Mouse (Mus musculus): ENCODE measurements around the gene Olfr504.
"Not testable (repeated sequence)": the region's sequence is repeated elsewhere in the genome, so short reads cannot be mapped to it uniquely, and the experiment has no call there.

The Olfr504 gene

DNA sequence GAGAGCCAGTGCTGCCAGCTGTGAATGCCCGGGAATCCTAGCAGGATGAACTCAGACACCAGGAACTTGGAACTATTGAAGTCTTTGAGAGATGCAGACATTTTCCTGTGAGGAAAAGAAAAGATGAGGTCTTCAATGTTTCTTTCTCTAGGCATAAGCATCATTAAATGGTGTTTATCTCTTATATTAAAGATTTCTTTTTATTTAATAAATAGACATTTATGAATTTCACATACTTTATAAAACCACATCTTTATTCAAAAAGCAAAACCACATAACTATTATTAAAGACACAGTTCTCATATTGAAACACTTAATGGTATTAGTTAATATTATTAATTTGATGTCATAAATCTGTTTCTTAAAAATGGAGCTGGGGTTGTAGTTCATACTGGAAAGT is at the start of gene Olfr504:
Olfr504 (minus strand) TSS at position 101 of the 400 bp plus-strand sequence.
- DNase-seq = no peak

DNA sequence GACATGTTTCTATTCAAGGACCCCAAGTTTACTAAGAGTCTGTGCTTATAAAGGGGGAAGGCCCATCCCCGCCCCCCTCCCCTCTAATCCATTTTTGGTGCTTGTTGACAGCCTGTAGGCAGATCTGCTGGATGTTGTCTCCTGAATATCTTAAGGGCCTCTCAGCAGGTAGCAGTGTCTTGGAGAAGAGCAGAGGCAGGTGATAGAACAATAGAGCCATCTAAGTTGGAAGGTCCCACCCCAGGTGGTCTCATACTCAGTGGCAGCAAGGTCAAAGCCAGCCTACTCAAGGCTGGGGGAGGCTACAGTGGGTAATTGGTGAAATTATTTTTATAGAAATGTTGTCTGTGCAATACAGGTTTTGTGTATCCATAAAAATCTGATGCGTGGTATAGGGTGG is 48.5 kb upstream of the Olfr504 start:
- DNase-seq = no peak

DNA sequence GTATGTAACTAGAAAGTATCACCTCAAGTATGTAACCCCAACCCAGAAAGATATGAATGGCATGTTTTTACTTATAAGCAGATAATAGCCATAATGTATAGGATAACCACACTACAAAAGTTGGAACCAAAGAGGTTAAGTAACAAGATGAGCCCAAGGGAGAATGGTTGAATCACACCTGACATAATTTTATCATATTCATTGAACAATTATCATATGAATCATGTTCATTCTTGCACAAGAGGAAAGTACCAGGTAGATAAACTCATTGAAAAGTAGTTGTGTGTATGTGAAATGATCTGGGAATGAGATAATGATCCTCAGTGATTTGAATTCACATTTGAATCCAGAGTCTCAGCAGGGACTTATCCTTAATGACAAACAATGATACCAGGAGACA is 44.9 kb upstream of the Olfr504 start, which contains the start of gene Olfr506:
Olfr506 (plus strand) TSS at position 301 of the 400 bp plus-strand sequence.
- DNase-seq = no peak

DNA sequence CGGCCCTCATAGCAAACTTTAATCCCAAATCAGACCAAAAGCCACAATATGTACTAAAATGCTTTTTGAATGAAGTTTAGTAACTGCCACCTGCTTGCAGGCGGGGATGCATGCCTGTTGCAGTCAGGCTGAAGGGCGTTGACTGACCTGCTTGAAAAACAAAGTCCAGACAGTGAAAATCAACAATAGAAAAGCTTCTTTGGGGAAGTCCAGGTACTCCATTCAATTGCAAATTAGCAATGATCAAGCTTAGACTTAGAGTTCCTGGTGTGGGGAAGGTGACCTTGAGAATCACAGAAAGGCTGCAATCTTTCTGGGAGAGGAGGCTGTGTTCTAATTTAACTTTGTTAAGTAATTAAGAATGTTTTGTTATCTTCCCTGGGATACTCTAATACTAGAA is 36.3 kb upstream of the Olfr504 start:
- DNase-seq = not testable (repeated sequence)

DNA sequence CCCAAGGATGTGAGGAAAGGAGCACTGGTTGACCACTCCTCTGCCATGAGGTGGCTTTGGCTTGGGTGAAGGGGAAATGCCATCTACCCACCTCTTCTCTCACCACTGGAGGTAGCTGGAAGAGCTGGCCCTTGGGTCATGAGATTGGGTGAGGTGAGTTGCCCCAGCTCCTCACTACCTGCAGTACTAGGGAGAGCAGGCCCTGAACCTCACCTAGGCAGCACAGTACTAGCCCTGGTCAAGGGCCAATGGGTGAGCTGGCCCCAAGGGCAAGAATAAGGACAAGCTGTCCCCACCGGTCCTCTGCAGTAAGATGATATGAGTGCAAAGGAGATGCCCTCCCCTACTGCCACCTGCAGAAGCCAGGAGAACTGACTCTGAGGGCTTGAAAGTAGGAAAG is 24.2 kb upstream of the Olfr504 start:
- DNase-seq = no peak

DNA sequence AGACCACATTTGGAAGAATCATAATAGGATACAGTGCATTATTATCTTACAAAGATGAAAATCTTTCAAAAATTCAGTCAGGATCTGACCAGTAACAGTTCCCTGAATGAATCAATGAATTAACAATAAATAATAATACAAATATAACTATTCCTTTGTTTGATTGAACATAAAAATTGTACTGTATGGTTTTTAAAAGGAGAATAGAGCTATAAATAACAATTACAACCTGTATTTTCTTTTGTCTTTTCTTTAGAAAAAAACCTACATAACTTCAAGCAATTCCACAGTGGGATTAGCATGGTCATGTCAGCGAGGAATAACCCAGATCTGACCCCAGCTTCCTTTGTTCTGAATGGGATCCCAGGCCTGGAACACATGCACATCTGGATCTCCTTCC is 21.4 kb downstream of the Olfr504 start, which contains the start of gene Olfr503:
Olfr503 (plus strand) TSS at position 301 of the 400 bp plus-strand sequence.
- not testable (repeated sequence) for DNase-seq

DNA sequence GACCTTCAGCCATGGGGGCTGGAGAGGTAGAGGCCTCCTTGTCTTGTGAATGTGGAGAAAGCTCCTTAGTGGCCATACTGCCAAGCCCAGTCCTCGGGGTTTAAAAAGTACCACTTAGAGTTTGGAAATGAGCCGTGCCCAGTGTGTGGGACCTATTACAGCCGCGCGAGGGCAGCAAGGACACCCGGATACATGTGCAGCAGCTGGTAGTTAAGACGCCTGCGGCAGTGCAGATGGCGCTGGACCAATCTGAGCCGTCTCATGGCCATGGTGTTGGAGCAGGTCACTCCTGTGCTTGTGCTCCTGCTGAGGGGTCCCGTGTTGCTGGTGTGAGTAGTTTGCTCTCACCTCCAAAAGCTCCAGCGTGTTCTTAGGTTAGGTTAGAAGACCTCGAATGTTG is 23.2 kb downstream of the Olfr504 start:
- no peak for DNase-seq

DNA sequence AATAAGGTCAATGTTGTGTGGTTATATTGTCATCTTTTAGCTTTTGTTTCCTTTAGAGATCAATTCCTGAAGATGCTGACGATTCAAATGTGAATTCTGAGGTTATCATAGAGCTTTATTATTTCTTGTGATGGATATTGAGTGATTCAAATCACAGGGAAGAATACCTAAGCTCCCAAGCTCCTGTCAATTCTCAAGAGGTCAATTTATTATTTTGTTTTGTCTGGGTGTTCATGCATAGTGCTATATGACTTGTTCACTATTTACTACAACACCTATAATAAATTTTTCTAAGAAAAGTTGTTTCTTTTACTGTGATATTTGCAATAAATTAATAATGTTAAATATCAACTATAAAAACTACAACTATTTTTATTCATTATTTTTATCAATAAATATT is 40.6 kb downstream of the Olfr504 start, which contains the start of gene Olfr502:
Olfr502 (minus strand) TSS at position 101 of the 400 bp plus-strand sequence.
- no peak for DNase-seq
